Mouse (Mus musculus): ENCODE data around the gene 1700061G19Rik. TPM values are rescaled to one million over a fixed set of nuclear protein-coding genes. Genes with fewer than 3 reads are reported as not detected.

Gene 1700061G19Rik
- polyA plus RNA-seq, 1 experiment = 0.01 TPM

DNA sequence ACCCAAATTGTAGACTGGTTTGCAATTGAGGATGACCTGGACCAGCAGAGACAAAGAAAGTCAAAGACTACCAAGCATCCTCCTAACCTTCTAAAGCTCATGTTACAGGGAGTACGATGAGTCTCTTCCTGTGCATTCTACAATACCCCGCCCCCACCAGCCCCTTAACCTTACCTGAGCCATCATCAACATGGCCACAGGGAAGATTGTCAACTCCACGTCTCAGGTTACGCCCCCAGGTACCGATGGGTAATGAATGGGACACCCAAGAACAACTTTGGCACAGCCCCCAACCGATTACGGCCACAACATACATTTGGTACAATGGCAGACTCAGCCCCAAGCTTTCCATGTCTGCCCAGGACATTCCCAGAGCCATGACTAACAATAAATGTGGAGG lies 34.8 kb upstream of the 1700061G19Rik start:
- Histone ChIP-seq H3K36me3 (ENCODE audit: control insufficient read depth, insufficient read depth) (no peaks in the 10 kb centered on the region), H3K27me3 (ENCODE audit: control insufficient read depth, insufficient read depth, insufficient read length) (peaks cover 55% of the 10 kb centered on the region), H3K4me2 (ENCODE audit: low read depth) (no peak overlapping the region), H3K79me2 (ENCODE audit: control insufficient read depth, insufficient read depth) (no peaks in the 10 kb centered on the region), H3ac (ENCODE audit: control insufficient read depth, insufficient read length) (no peak overlapping the region), H3K4me3 (no peak overlapping the region)
- TF ChIP-seq MAX (IDR thresholded peaks at IDR 0.05; ENCODE audit: low read depth) (no peak), POLR2AphosphoS2 (IDR thresholded peaks at IDR 0.05; ENCODE audit: insufficient read length, low read depth) (no peak), POLR2A (IDR thresholded peaks at IDR 0.05; ENCODE audit: insufficient read length, low read depth) (no peak), E2F4 (IDR thresholded peaks at IDR 0.05; ENCODE audit: insufficient read depth) (no peak), TCF12 (IDR thresholded peaks at IDR 0.05; ENCODE audit: insufficient read depth, poor library complexity, severe bottlenecking) (no peak), SRF (IDR thresholded peaks at IDR 0.05; ENCODE audit: control insufficient read depth, insufficient read length, low read depth) (no peak), MYOD1 (IDR thresholded peaks at IDR 0.05; ENCODE audit: control insufficient read depth in 1 of 3, insufficient read length in 2 of 3, low read depth in 2 of 3) (no peak), CEBPB (IDR thresholded peaks at IDR 0.05; ENCODE audit: insufficient read depth, poor library complexity, severe bottlenecking) (no peak), REST (IDR thresholded peaks at IDR 0.05; ENCODE audit: insufficient read depth, insufficient read length) (no peak), USF1 (IDR thresholded peaks at IDR 0.05; ENCODE audit: low read depth) (no peak), TCF3 (IDR thresholded peaks at IDR 0.05; ENCODE audit: insufficient read length, low read depth) (no peak), MYOG (IDR thresholded peaks at IDR 0.05; ENCODE audit: control insufficient read depth in 1 of 3, insufficient read depth in 1 of 3, insufficient read length in 2 of 3, low read depth in 2 of 3) (no peak)

GRCm38 (mm10) chr17:56842173-56842572 lies 33.1 kb upstream of the 1700061G19Rik start:
- H3K4me3 ChIP-seq = no peak overlapping the region
- H3K36me3 ChIP-seq (ENCODE audit: control insufficient read depth, insufficient read depth) = no peaks in the 10 kb centered on the region
- no peak overlapping the region for H3ac ChIP-seq (ENCODE audit: control insufficient read depth, insufficient read length)
- TF ChIP-seq CEBPB (IDR thresholded peaks at IDR 0.05; ENCODE audit: insufficient read depth, poor library complexity, severe bottlenecking) = no peak
- no peak for TF ChIP-seq TCF12 (IDR thresholded peaks at IDR 0.05; ENCODE audit: insufficient read depth, poor library complexity, severe bottlenecking)
- TF ChIP-seq USF1 (IDR thresholded peaks at IDR 0.05; ENCODE audit: low read depth) = no peak
- no peak for TF ChIP-seq POLR2A (IDR thresholded peaks at IDR 0.05; ENCODE audit: insufficient read length, low read depth)
- TF ChIP-seq TCF3 (IDR thresholded peaks at IDR 0.05; ENCODE audit: insufficient read length, low read depth) = no peak
- TF ChIP-seq MYOD1 (IDR thresholded peaks at IDR 0.05; ENCODE audit: control insufficient read depth in 1 of 3, insufficient read length in 2 of 3, low read depth in 2 of 3) = no peak
- no peak for TF ChIP-seq SRF (IDR thresholded peaks at IDR 0.05; ENCODE audit: control insufficient read depth, insufficient read length, low read depth)
- no peak for TF ChIP-seq POLR2AphosphoS2 (IDR thresholded peaks at IDR 0.05; ENCODE audit: insufficient read length, low read depth)
- TF ChIP-seq E2F4 (IDR thresholded peaks at IDR 0.05; ENCODE audit: insufficient read depth) = no peak
- TF ChIP-seq REST (IDR thresholded peaks at IDR 0.05; ENCODE audit: insufficient read depth, insufficient read length) = no peak
- no peak for TF ChIP-seq MYOG (IDR thresholded peaks at IDR 0.05; ENCODE audit: control insufficient read depth in 1 of 3, insufficient read depth in 1 of 3, insufficient read length in 2 of 3, low read depth in 2 of 3)
- TF ChIP-seq MAX (IDR thresholded peaks at IDR 0.05; ENCODE audit: low read depth) = no peak
- no peaks in the 10 kb centered on the region for H3K79me2 ChIP-seq (ENCODE audit: control insufficient read depth, insufficient read depth)
- H3K4me2 ChIP-seq (ENCODE audit: low read depth) = no peak overlapping the region
- peaks cover 48% of the 10 kb centered on the region for H3K27me3 ChIP-seq (ENCODE audit: control insufficient read depth, insufficient read depth, insufficient read length)

DNA sequence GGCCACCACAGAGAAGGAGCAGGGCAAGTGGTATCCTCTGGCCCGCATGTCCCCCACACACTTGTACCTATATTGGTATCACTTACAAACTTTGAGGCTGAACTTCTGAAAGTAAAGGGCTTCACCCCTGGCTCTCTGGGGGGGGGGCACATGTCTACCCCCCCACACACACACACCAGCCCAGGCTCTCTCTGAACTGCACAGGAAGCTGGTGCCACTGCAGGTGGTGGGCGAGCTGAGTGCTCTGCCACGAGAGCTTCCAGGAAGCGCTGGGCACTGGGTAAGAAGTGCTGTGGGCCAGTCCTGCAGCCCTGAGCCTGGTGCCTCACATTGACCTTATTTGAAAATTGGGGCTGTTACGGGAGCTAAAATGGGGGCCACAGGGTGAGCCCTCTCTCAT lies 31.6 kb upstream of the 1700061G19Rik start:
- Histone ChIP-seq H3K36me3 (ENCODE audit: control insufficient read depth, insufficient read depth) (no peaks in the 10 kb centered on the region), H3K4me2 (ENCODE audit: low read depth) (no peak overlapping the region), H3K27me3 (ENCODE audit: control insufficient read depth, insufficient read depth, insufficient read length) (peaks cover 48% of the 10 kb centered on the region), H3K4me3 (no peak overlapping the region), H3K79me2 (ENCODE audit: control insufficient read depth, insufficient read depth) (no peaks in the 10 kb centered on the region), H3ac (ENCODE audit: control insufficient read depth, insufficient read length) (no peak overlapping the region)
- TF ChIP-seq TCF12 (IDR thresholded peaks at IDR 0.05; ENCODE audit: insufficient read depth, poor library complexity, severe bottlenecking) = no peak
- no peak for TF ChIP-seq MYOG (IDR thresholded peaks at IDR 0.05; ENCODE audit: control insufficient read depth in 1 of 3, insufficient read depth in 1 of 3, insufficient read length in 2 of 3, low read depth in 2 of 3)
- no peak for TF ChIP-seq MYOD1 (IDR thresholded peaks at IDR 0.05; ENCODE audit: control insufficient read depth in 1 of 3, insufficient read length in 2 of 3, low read depth in 2 of 3)
- TF ChIP-seq POLR2A (IDR thresholded peaks at IDR 0.05; ENCODE audit: insufficient read length, low read depth) = no peak
- no peak for TF ChIP-seq E2F4 (IDR thresholded peaks at IDR 0.05; ENCODE audit: insufficient read depth)
- no peak for TF ChIP-seq TCF3 (IDR thresholded peaks at IDR 0.05; ENCODE audit: insufficient read length, low read depth)
- TF ChIP-seq POLR2AphosphoS2 (IDR thresholded peaks at IDR 0.05; ENCODE audit: insufficient read length, low read depth) = no peak
- no peak for TF ChIP-seq REST (IDR thresholded peaks at IDR 0.05; ENCODE audit: insufficient read depth, insufficient read length)
- TF ChIP-seq USF1 (IDR thresholded peaks at IDR 0.05; ENCODE audit: low read depth) = no peak
- no peak for TF ChIP-seq MAX (IDR thresholded peaks at IDR 0.05; ENCODE audit: low read depth)
- no peak for TF ChIP-seq CEBPB (IDR thresholded peaks at IDR 0.05; ENCODE audit: insufficient read depth, poor library complexity, severe bottlenecking)
- TF ChIP-seq SRF (IDR thresholded peaks at IDR 0.05; ENCODE audit: control insufficient read depth, insufficient read length, low read depth) = no peak

DNA sequence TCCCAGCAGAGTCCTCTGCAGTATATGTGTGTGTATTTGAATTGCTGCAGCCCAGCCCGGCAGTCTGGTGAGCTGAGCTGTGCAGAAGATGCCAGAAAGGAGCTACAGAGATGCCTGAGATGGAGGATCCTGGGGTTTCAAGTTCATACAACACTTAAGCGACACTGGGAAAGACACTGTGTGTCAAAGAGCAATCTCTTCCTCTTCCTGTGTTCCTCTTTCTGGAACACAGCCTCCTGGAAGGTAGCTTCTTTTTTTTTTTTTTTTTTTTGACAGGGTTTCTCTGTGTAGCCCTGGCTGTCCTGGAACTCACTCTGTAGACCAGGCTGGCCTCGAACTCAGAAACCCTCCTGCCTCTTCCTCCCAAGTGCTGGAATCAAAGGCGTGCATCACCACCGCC lies 26.5 kb upstream of the 1700061G19Rik start:
- TF ChIP-seq CEBPB (IDR thresholded peaks at IDR 0.05; ENCODE audit: insufficient read depth, poor library complexity, severe bottlenecking) = no peak
- TF ChIP-seq POLR2A (IDR thresholded peaks at IDR 0.05; ENCODE audit: insufficient read length, low read depth) = no peak
- TF ChIP-seq E2F4 (IDR thresholded peaks at IDR 0.05; ENCODE audit: insufficient read depth) = no peak
- TF ChIP-seq TCF12 (IDR thresholded peaks at IDR 0.05; ENCODE audit: insufficient read depth, poor library complexity, severe bottlenecking) = no peak
- no peak for TF ChIP-seq SRF (IDR thresholded peaks at IDR 0.05; ENCODE audit: control insufficient read depth, insufficient read length, low read depth)
- no peak for TF ChIP-seq REST (IDR thresholded peaks at IDR 0.05; ENCODE audit: insufficient read depth, insufficient read length)
- no peak for TF ChIP-seq USF1 (IDR thresholded peaks at IDR 0.05; ENCODE audit: low read depth)
- no peak for TF ChIP-seq MAX (IDR thresholded peaks at IDR 0.05; ENCODE audit: low read depth)
- no peak for TF ChIP-seq POLR2AphosphoS2 (IDR thresholded peaks at IDR 0.05; ENCODE audit: insufficient read length, low read depth)
- no peak for TF ChIP-seq MYOD1 (IDR thresholded peaks at IDR 0.05; ENCODE audit: control insufficient read depth in 1 of 3, insufficient read length in 2 of 3, low read depth in 2 of 3)
- no peak for TF ChIP-seq TCF3 (IDR thresholded peaks at IDR 0.05; ENCODE audit: insufficient read length, low read depth)
- TF ChIP-seq MYOG (IDR thresholded peaks at IDR 0.05; ENCODE audit: control insufficient read depth in 1 of 3, insufficient read depth in 1 of 3, insufficient read length in 2 of 3, low read depth in 2 of 3) = no peak
- no peaks in the 10 kb centered on the region for H3K36me3 ChIP-seq (ENCODE audit: control insufficient read depth, insufficient read depth)
- no peak overlapping the region for H3ac ChIP-seq (ENCODE audit: control insufficient read depth, insufficient read length)
- no peak overlapping the region for H3K4me2 ChIP-seq (ENCODE audit: low read depth)
- H3K79me2 ChIP-seq (ENCODE audit: control insufficient read depth, insufficient read depth) = no peaks in the 10 kb centered on the region
- no peak overlapping the region for H3K4me3 ChIP-seq
- H3K27me3 ChIP-seq (ENCODE audit: control insufficient read depth, insufficient read depth, insufficient read length) = peaks cover 34% of the 10 kb centered on the region
